Mouse (Mus musculus): ENCODE results near the gene Rab3ip.

- TF ChIP-seq POLR2A (IDR thresholded peaks at IDR 0.05; ENCODE audit: insufficient read length, low read depth) (no peak), MAX (IDR thresholded peaks at IDR 0.05; ENCODE audit: low read depth) (no peak), MYOD1 (IDR thresholded peaks at IDR 0.05; ENCODE audit: control insufficient read depth in 1 of 3, insufficient read length in 2 of 3, low read depth in 2 of 3) (no peak), USF1 (IDR thresholded peaks at IDR 0.05; ENCODE audit: low read depth) (no peak), MYOG (IDR thresholded peaks at IDR 0.05; ENCODE audit: control insufficient read depth in 1 of 3, insufficient read depth in 1 of 3, insufficient read length in 2 of 3, low read depth in 2 of 3) (no peak), TCF3 (IDR thresholded peaks at IDR 0.05; ENCODE audit: insufficient read length, low read depth) (no peak), POLR2AphosphoS2 (IDR thresholded peaks at IDR 0.05; ENCODE audit: insufficient read length, low read depth) (no peak), E2F4 (IDR thresholded peaks at IDR 0.05; ENCODE audit: insufficient read depth) (no peak)
Observed at GRCm38 (mm10) chr10:116995162-116995561, 44.6 kb upstream of the Rab3ip start.
